Mouse (Mus musculus) embryonic facial prominence, embryonic 13.5 days (tissue): ENCODE data around the gene Nrbp1. TPM values are rescaled to one million over a fixed set of nuclear protein-coding genes. Genes with fewer than 3 reads are reported as not detected.

ENCODE experiments used
- polyA plus RNA-seq: library from polyadenylated mRNA; unstranded; fragments of >200 nt; fragmentation: Nextera tagmentation; extraction: Ambion mirVana; gene quantifications from 2 replicates; pipeline ENCODE4 v1.2.1, GENCODE M21; 2015

The Nrbp1 gene
- polyA plus RNA-seq, 1 experiment from 2014 or later = 161 TPM

Other genes with a start within 250 kb of the Nrbp1 start
- 123 and 138 TPM in 2 replicates for gene Atraid, start 192.6 kb upstream of the Nrbp1 start, polyA plus RNA-seq
- 10.2 and 11.8 TPM in 2 replicates for gene Slc5a6, start 191.9 kb upstream of the Nrbp1 start, polyA plus RNA-seq
- gene Cad, start 186.1 kb upstream of the Nrbp1 start, polyA plus RNA-seq = 27.9 and 30.2 TPM in 2 replicates
- gene Dnajc5g, start 134.6 kb upstream of the Nrbp1 start, polyA plus RNA-seq = not detected in 2 replicates
- gene Slc30a3, start 132.6 kb upstream of the Nrbp1 start, polyA plus RNA-seq = 0.73 TPM in 1 of 2 replicates, not detected in the other
- 0.37 and 0.62 TPM in 2 replicates for gene Trim54, start 124.2 kb upstream of the Nrbp1 start, polyA plus RNA-seq
- gene Ucn, start 102.0 kb upstream of the Nrbp1 start, polyA plus RNA-seq = not detected in 2 replicates
- 69.4 and 70.2 TPM in 2 replicates for gene Mpv17, start 86.6 kb upstream of the Nrbp1 start, polyA plus RNA-seq
- 0.41 and 2.6 TPM in 2 replicates for gene Gm29609, start 61.0 kb upstream of the Nrbp1 start, polyA plus RNA-seq
- 81.9 and 87.5 TPM in 2 replicates for gene Gtf3c2, start 60.7 kb upstream of the Nrbp1 start, polyA plus RNA-seq
- gene Snx17, start 47.6 kb upstream of the Nrbp1 start, polyA plus RNA-seq = 134 and 155 TPM in 2 replicates
- 61.8 and 71.2 TPM in 2 replicates for gene Eif2b4, start 47.4 kb upstream of the Nrbp1 start, polyA plus RNA-seq
- 11.2 and 14.8 TPM in 2 replicates for gene Zfp513, start 38.6 kb upstream of the Nrbp1 start, polyA plus RNA-seq
- gene Ppm1g, start 20.2 kb upstream of the Nrbp1 start, polyA plus RNA-seq = 130 and 139 TPM in 2 replicates
- gene Gm9970, start 368 bp downstream of the Nrbp1 start, polyA plus RNA-seq = 0.54 TPM in 1 of 2 replicates, not detected in the other
- 15.4 and 16.2 TPM in 2 replicates for gene Krtcap3, start 10.8 kb downstream of the Nrbp1 start, polyA plus RNA-seq
- gene Ift172, start 50.3 kb downstream of the Nrbp1 start, polyA plus RNA-seq = 44.8 and 47.1 TPM in 2 replicates
- 80.5 and 89.0 TPM in 2 replicates for gene Fndc4, start 55.2 kb downstream of the Nrbp1 start, polyA plus RNA-seq
- gene Gckr, start 56.6 kb downstream of the Nrbp1 start, polyA plus RNA-seq = 0.79 and 1.0 TPM in 2 replicates
- gene Zfp512, start 211.6 kb downstream of the Nrbp1 start, polyA plus RNA-seq = 68.7 and 82.2 TPM in 2 replicates
- gene 4930548H24Rik, start 244.9 kb downstream of the Nrbp1 start, polyA plus RNA-seq = not detected in 2 replicates